Mouse (Mus musculus) megakaryocyte-erythroid progenitor cell, adult 5-6 weeks (primary cell): ENCODE results near the gene Unk. TPM values are rescaled to one million over a fixed set of nuclear protein-coding genes. Genes with fewer than 3 reads are reported as not detected.

ENCODE experiments used
- ATAC-seq: replicated peaks from 2 replicates; pipeline ENCODE4 v1.8.0; 2016; ENCODE audit warnings: mild to moderate bottlenecking, inconsistent platforms; ENCODE audit not compliant: severe bottlenecking, poor library complexity, low FRiP score, low TSS enrichment
- total RNA-seq, 2 experiments: library from RNA; stranded (forward) in 1 of 2; stranded (reverse) in 1 of 2; fragments of 200-1000, 215-1000 nt in 1 of 2; fragments of >200 nt in 1 of 2; fragmentation: Nextera tagmentation in 1 of 2; gene quantifications; 2 replicates each; pipeline ENCODE4 v1.2.3; 2014 to 2017

The Unk gene
- total RNA-seq, 2 experiments from 2014 or later, result 11.0 to 27.0 TPM

DNA sequence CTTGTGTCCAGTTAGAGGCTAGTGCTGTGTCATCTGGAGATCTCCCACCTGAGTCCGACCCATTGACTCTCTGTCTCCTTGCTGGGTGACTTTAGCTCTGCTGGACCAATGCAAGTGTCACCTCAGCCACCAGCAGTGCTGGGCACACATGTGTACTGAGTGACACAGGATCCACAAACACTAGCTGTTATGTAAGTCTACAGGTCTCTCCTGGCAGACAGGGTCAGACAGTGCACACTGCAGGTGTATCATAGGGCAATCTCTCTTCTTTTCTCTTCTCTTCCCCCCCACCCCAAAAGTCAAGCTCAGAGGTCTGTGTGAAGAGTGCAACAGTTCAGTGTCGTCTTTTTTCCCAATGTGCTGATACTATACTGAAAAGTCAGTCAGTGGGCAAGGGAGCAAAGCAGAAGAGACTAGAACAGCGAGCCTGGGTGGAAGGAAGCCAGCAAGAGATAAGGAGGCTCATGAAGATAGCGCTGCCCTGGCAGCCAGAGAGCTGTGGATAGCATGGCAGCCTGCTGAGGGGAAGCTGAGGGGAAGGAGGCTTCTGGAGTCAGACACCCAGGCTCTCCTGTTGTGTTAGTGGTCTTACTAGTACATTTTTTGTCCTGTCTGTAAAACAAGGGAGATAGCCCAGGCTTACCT lies 27.2 kb downstream of the Unk start:
- ATAC-seq, result peak; percentile 64

DNA sequence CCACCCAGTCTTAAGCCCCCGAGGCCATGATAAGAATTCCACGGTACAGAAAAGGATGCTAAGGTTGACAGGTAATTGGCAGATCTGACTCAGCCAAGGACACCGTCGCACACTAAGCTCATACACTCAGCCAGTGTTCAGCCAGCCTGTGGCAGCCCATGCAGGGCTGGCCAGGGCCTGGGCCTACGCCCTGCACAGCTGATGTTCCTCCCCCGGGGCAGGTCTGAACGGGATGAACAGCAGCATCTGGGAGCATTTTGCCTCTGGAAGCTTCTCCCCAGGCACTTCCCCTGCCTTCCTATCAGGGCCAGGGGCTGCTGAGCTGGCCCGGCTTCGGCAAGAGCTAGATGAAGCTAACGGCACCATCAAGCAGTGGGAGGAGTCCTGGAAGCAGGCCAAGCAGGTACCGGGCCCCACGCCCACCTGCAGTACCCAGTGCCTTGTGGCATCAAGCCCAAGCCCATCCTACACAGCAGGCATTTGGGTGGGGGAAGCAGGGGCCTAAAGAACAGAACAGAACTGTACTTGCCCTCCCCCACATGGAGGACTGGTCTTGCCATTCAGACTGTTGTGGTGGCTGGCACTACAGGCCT lies 28.0 kb downstream of the Unk start:
- ATAC-seq, result no peak

DNA sequence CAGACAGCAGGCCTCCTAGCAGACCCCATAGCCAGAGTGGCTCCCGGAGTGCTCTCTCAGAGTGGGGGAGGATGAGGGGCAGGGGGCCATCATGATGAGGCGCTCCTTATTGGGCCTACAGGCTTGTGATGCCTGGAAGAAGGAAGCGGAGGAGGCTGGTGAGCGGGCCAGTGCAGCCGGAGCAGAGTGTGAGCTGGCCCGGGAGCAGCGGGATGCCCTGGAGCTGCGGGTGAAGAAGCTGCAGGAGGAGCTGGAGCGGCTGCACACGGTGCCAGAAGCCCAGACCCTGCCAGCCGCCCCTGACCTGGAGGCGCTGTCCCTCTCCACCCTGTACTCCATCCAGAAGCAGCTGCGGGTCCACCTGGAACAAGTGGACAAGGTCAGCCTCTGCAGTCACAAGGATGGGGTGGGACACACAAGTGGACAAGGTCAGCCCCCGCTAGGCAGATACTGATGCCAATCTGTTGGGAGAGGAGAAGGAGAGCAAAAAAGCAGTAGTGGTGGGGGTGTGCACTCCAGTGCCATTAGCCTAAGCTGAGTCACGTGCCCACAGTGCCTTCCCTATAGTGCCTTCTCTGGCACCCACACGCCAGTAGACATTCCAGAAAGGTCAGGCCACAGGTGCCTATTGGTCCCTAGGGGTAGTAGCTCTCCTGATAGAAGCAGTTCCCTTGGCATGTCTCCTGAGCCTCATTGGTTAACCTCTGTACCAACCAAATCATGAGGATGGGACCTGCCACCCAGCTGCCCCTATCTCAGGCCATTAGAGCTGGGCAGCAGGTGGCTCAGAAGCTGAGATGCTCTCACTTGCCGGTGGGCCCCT lies 29.0 kb downstream of the Unk start:
- ATAC-seq, result no peak

DNA sequence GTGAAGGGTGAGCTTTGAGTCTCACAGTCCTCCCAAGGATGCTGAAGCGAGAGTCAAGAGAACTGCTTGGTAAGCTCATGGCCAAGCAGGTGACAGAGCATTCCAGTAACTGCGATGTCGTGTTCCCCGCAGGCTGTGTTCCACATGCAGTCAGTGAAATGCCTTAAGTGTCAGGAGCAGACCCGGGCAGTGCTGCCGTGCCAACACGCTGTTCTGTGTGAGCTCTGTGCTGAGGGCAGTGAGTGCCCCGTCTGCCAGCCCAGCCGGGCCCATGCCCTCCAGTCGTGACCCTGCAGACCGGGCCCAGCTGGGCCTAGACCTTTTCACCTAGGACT lies 29.5 kb downstream of the Unk start:
- ATAC-seq, result no peak

DNA sequence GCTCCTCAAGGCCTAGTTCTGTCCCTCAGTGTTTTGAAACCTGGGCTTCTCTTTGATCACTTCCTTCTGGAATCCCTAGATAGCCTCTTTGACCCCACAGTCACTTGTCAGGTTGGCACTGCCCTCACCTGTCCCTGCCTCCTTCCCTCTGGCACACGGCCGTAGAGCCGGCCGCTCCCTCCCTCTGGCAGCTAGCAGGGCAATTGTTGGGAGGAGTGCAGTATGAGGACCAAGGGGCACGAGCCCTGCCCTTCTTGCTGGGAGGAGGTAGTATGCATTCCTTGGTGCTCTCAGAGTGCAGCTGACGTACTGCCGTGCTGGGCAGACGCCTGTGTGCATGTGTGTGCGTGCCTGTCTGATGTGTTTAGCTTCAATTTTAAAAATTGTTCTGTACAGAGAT lies 30.5 kb downstream of the Unk start:
- ATAC-seq, result no peak

DNA sequence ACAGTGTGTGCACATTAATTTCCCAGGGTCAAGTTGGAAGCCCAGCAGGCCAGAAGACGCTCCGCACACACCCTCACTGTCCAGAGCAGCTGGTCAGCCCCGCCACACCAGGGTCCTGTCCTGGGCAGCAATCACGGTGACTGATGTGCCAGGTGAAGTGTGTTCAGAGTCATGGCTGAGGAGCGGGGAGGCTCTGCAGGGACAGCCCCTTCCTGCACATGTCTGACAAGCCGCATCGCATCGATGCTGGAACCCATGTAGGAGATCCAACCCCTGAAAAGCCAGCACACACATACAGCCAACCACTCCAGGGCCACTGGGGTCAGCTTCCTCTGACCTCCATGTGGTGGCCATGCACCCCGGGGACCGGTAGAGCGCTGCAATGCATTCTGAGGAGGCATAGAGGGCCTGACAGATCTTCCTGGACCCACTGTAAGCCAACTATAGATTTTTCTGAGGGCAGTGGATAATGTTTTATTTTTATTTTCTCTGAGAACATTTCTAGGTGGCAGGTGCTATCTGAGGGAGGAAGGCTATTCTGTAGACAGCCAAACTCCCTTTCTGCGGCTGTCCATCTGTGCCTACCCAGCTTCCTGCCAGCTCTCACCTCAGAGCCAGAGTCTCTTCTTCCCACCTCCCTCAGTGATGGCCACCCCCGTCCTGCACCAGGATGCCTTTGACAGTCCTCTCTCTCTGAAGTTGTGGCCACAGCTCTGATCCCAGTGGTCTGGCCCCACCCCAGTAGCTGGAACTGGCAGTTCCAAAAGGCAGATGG lies 31.7 kb downstream of the Unk start:
- ATAC-seq, result no peak

DNA sequence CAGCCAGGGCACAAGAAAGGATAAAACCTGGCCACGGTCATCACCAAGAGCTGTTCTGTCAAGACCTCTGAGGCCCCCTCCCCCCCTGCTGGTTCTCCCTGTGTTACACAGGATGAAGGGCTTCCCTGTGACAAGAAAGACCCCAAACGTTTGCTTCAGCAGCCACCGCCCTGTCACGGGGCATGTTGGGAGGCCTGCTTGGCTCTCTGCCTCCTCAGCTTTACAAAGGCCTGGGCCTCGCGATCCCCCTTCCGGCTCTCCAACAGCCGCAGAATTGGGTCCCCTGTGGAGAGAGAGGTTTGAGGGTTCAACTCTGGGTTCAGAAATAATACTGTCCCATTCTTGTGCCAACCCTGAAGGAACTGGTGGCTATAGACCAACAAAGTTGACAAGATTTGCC lies 32.4 kb downstream of the Unk start:
- ATAC-seq, result no peak

DNA sequence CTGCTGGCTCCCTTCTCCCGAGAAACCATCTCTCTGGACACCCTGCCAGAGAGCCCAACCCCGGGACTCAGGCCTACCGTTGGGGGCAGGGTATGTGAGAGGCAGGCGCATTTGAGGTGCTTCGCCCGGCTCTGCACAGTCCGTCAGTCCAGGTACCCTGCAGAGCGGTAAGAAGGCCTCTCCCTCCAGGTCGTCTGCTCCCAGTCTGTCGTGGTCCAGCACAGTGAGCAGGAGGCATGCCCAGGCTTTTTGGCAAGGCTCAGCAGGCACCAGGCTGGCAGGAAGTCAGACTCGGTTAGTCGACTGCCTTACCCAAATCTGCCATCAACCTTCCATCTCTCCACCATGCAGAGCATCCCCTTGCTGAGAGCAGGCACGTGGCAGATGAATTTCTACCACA lies 33.4 kb downstream of the Unk start:
- no peak for ATAC-seq

DNA sequence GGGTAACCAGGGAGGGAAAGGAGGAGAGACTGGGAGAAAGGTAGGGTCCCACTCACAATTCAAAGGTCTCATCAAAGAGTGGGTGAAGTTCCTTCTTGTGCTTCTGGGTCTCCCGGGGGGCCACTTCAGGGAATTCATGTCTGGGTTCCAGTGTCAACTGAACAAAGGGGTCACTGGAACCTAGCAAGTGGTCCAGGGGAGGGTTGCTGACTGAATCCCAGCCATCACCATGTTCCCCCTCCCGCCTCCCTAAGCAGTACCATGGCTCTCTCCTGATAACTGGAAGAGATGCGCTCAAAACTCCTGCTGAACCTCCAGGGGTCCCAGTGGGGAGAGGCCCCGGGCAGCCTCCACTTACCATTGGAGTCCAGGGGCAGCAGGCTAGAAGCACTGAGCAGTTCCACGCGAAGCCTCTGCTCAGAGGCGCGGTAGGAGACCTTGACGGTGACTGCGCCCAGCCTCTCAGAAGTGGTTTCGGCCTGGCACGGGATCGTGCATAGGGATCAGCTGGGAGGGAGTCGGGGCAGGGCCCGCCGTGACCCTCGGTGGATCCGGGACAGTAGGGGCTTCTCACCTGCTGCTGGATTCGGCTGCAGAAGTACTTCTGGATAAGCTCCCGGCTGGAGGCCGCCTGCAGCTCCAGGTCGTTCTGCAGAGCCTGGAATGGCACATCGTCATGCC lies 34.2 kb downstream of the Unk start:
- ATAC-seq, result no peak

DNA sequence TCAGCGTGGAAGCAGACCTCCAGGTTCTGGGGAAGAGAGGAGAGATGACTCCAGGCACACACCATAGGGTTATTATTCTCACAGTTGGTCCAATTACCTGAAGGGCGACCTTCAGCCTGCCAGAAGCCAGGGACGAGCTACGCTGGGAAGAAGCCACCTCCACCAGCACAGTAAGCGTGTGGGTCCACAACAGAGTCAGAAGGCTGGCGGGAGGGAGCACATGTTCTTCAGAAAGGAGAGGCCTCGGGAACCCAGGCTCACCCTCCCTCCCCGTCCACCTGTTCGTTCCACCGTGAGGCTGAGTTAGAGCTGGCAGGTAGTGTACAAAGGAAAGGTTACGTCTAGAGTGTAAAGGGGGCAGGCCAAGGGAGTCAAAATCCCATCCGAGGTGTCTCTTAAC lies 35.2 kb downstream of the Unk start:
- ATAC-seq, result no peak

DNA sequence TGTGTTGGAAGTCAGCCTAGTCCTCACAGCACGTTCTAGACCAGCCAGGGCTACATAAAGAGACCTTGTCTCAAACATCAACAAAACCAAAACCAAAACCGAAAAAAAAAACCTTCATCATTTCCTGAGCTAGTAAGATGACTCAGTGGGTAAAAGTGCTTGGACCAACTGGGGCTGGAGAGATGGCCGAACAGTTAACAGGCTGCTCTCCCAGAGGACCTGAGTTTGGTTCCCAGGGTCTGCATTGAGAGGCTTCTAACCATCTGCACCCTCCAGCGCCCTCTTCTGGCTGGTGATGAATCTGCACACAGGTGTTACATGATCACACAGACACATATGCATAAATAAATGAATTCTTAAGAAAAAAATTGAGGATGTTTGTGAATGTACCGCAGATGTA lies 41.4 kb downstream of the Unk start:
- 0 out of 2 replicates have a peak, but pooled peaks have one; percentile 24 for ATAC-seq

DNA sequence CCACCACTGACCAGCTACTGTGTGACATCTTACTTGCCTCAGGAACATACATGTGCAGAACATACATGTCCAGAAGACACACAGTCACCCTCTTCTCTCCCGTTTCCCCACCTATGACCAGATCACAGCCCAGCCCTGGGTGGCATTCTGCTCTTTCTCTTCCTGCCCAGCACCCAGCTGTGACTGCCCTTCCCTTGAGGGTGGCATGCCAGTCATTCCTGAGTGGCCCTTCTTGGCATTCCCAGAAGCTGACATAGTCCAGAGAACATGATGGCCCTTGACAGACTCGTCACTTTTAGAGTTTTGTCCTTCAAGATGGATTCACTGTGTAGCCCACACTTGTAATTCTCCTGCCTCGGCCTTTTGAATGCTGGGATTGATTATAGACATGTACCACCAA lies 42.5 kb downstream of the Unk start:
- no peak for ATAC-seq

DNA sequence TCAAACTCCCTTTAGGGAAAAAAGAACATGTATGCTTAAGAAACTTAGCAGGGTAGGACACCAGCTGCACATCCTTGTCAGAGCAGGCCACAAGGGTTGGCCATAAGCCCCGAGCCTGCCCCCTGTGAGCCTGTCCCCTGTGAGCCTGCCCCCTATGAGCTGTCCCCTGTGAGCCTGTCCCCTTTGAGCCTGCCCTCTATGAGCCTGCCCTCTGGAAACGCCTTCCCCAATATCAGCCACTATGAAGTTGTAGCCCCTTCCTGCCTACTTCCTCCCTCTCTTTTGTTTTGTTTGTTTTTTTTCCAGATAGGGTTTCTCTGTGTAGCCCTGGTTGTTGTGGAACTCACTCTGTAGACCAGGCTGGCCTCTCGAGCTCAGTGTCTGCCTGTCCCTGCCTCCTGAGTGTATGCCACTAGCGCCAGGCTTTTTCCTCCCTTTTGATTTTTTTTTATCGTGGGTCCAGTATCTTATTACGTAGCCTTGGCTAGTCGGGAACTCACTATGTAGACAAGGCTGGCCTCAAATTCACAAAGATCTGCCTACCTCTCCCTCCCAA lies 44.4 kb downstream of the Unk start:
- ATAC-seq, result no peak

DNA sequence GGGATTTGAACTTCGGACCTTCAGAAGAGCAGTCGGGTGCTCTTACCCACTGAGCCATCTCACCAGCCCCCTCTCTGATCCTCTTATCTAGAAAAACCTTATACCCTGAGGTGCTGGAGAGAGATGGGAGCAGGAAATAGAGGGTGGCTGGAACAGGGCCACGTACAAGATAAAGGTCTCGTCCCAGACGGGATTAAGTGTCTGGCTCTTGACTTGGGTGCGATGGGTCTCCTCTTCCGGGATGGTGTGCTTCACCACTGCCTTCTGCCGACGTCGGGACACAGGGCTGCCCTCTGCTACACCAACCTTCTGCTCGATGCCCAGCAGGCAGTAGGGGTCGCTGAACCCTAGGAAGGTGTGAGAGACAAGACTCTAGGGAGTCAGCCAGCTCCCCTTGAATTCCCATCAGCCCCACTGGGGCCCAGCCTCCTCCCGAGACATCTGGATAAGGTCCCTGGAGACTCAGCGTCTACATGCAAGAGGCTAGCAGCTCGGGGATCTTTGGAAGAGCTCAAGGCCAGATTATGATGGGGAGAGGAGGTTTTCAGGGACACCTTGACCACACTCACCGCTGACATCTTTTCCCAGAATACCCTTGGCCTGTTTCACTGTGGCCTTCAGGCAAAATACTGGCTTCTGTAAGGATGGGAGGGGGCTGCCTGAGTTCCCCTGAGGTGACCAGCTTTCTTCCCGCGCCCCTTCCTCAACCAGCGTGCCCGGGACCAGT lies 45.6 kb downstream of the Unk start:
- ATAC-seq, result peak; percentile 40

DNA sequence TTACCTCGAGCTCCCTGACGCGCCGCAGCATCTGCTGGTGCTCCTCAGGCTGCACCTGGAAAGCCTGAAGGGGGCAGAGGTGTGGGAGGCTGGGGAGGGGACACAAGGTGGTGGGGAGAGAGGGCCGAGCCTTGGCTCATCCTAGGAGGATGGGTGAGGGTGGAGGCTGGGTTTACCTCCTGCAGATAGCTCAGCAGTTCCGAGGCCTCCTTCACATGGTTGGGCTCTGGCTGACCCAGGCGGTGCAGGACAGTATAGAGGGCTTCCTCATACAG lies 46.1 kb downstream of the Unk start:
- ATAC-seq, result no peak

DNA sequence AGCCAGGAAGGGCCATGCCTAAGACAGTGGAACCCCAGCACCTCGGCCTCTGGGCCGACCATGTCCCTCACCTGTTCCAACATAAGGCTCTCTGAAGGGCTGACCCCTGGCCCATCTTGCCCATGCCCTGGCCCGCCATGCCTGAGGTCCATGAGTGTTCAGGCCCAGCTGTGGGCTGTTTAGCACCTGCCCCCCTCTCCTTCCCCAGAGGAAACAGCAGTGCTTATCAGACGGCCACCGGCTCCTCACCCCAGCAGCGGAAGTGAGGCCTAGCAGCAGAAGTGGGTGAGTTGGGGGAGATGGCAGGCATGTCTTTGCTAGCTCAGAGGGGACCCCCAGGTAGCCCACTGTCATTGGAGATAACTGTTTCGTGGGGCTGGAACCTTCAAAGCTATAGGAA lies 46.7 kb downstream of the Unk start:
- peak; percentile 41 for ATAC-seq

DNA sequence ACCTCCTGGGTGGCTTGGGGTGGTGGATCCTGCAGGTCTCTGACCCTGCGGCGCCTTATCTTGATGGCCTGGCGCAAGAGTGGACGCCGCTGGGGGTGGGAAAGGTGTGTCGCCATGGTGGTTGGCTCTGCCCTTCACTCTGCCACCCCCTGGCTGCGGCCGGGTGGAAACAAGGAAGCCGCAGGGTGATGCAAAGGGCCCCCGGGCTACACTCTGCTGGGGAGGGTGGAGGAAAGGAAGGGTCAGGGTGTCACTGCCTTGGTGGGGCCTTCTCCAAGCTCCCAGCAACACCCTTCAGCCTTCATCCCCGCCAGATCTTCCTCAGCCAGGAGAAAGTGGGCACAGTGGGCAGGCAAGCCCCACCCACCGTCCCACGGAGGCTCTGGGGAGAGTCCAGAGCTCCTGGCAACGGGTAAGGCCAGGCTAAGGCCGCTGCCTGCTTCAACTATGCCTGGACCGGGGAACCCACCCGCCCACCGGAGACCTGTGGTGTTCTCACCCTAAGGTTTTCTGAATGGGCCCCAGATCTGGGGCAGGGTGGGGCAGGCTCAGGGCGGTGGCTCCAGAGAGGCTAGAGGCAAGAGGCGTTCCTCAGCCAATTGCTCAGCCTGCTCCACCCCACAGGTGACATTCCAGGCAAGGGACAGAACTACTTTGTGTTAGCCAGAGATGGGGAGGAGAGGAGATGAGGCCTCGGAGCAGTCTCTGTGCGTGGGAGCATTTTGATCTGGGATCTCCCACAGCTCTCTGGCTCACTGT lies 47.5 kb downstream of the Unk start, which contains the start of gene Unc13d:
Gene Unc13d, minus strand, starts transcription at position 516 of the 759 bp plus-strand sequence.
- ATAC-seq, result peak; percentile 46

DNA sequence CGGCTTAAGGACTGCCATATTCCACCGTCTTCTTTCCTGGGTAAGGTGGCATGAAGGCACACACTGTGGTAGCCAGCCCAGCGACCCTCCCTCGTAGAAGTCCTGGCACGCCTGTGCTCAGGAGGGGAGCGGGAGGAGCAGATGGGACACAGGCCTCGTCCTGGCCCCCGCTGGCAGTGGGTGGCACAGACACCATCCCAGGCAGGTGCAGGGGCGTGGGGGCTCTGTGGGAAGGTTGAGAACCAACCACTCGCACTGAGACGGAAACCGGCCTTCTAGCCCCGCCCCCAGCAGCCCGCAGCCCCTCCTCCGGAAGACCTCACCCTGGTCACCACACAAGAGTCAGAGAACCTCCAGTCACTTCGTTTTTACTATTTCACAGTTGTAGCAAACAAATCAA lies 48.1 kb downstream of the Unk start:
- peak; percentile 1; the same call in 1 of the 2 replicates for ATAC-seq
